Mouse (Mus musculus): ENCODE measurements around the gene Tmco1. TPM values are rescaled to one million over a fixed set of nuclear protein-coding genes. Genes with fewer than 3 reads are reported as not detected.

The Tmco1 gene
- polyA plus RNA-seq, 1 experiment = 172 TPM

- no peak overlapping the region for H3K27ac ChIP-seq (replicated peaks; ENCODE audit: low read depth, low read length)
- no peak overlapping the region for H3K4me3 ChIP-seq (ENCODE audit: insufficient read depth, low read depth, low read length)
- peaks cover 3% of the 10 kb centered on the region; the same call in 1 of the 2 replicates for H3K4me1 ChIP-seq (ENCODE audit: control insufficient read depth, insufficient read depth, insufficient read length, low read length)
These were observed 17.9 kb upstream of the Tmco1 start for GRCm38 (mm10) chr1:167290263-167290592.

- H3K27ac ChIP-seq (replicated peaks; ENCODE audit: low read depth, low read length) = no peak overlapping the region
- H3K4me3 ChIP-seq (ENCODE audit: insufficient read depth, low read depth, low read length) = no peak overlapping the region
- no peaks in the 10 kb centered on the region for H3K4me1 ChIP-seq (ENCODE audit: control insufficient read depth, insufficient read depth, insufficient read length, low read length)
These were observed 16.6 kb upstream of the Tmco1 start for GRCm38 (mm10) chr1:167291610-167292009.

GRCm38 (mm10) chr1:167292447-167292846 is 15.7 kb upstream of the Tmco1 start:
- Histone ChIP-seq H3K4me3 (ENCODE audit: insufficient read depth, low read depth, low read length) (no peak overlapping the region), H3K27ac (replicated peaks; ENCODE audit: low read depth, low read length) (no peak overlapping the region), H3K4me1 (ENCODE audit: control insufficient read depth, insufficient read depth, insufficient read length, low read length) (no peaks in the 10 kb centered on the region)

GRCm38 (mm10) chr1:167295679-167296402 is 12.3 kb upstream of the Tmco1 start:
- no peak overlapping the region for H3K4me3 ChIP-seq (ENCODE audit: insufficient read depth, low read depth, low read length)
- no peaks in the 10 kb centered on the region for H3K4me1 ChIP-seq (ENCODE audit: control insufficient read depth, insufficient read depth, insufficient read length, low read length)
- H3K27ac ChIP-seq (replicated peaks; ENCODE audit: low read depth, low read length) = no peak overlapping the region

- H3K4me3 ChIP-seq (ENCODE audit: insufficient read depth, low read depth, low read length) = no peak overlapping the region
- H3K4me1 ChIP-seq (ENCODE audit: control insufficient read depth, insufficient read depth, insufficient read length, low read length) = no peaks in the 10 kb centered on the region
- no peak overlapping the region for H3K27ac ChIP-seq (replicated peaks; ENCODE audit: low read depth, low read length)
These were observed 8.1 kb upstream of the Tmco1 start for GRCm38 (mm10) chr1:167300122-167300521.

GRCm38 (mm10) chr1:167305501-167306137 is 2.6 kb upstream of the Tmco1 start:
- H3K4me3 ChIP-seq (ENCODE audit: insufficient read depth, low read depth, low read length) = no peak overlapping the region

GRCm38 (mm10) chr1:167306451-167307240 is 1.5 kb upstream of the Tmco1 start:
- peaks cover 3% of the 10 kb centered on the region; the same call in 1 of the 2 replicates for H3K4me1 ChIP-seq (ENCODE audit: control insufficient read depth, insufficient read depth, insufficient read length, low read length)
- H3K4me3 ChIP-seq (ENCODE audit: insufficient read depth, low read depth, low read length) = no peak overlapping the region
- no peak overlapping the region for H3K27ac ChIP-seq (replicated peaks; ENCODE audit: low read depth, low read length)

More at GRCm38 (mm10) chr1:167305501-167306137, 2.6 kb upstream of the Tmco1 start:
- Histone ChIP-seq H3K4me1 (ENCODE audit: control insufficient read depth, insufficient read depth, insufficient read length, low read length) (peaks cover 3% of the 10 kb centered on the region; the same call in 1 of the 2 replicates), H3K27ac (replicated peaks; ENCODE audit: low read depth, low read length) (no peak overlapping the region)

- Histone ChIP-seq H3K4me1 (ENCODE audit: control insufficient read depth, insufficient read depth, insufficient read length, low read length) (peaks cover 3% of the 10 kb centered on the region; the same call in 1 of the 2 replicates), H3K27ac (replicated peaks; ENCODE audit: low read depth, low read length) (no peak overlapping the region), H3K4me3 (ENCODE audit: insufficient read depth, low read depth, low read length) (peak overlapping the region; percentile 99)
These were observed 504 bp upstream of the Tmco1 start for GRCm38 (mm10) chr1:167307674-167308073.

- H3K4me1 ChIP-seq (ENCODE audit: control insufficient read depth, insufficient read depth, insufficient read length, low read length) = peaks cover 3% of the 10 kb centered on the region; the same call in 1 of the 2 replicates
- no peak overlapping the region for H3K27ac ChIP-seq (replicated peaks; ENCODE audit: low read depth, low read length)
- no peak overlapping the region for H3K4me3 ChIP-seq (ENCODE audit: insufficient read depth, low read depth, low read length)
These were observed 4.2 kb downstream of the Tmco1 start for GRCm38 (mm10) chr1:167312367-167312766.

- Histone ChIP-seq H3K4me1 (ENCODE audit: control insufficient read depth, insufficient read depth, insufficient read length, low read length) (no peaks in the 10 kb centered on the region), H3K27ac (replicated peaks; ENCODE audit: low read depth, low read length) (no peak overlapping the region), H3K4me3 (ENCODE audit: insufficient read depth, low read depth, low read length) (no peak overlapping the region)
These were observed 5.0 kb downstream of the Tmco1 start for GRCm38 (mm10) chr1:167313220-167313619.

- no peak overlapping the region for H3K27ac ChIP-seq (replicated peaks; ENCODE audit: low read depth, low read length)
These were observed 13.5 kb downstream of the Tmco1 start for GRCm38 (mm10) chr1:167321691-167322090.

GRCm38 (mm10) chr1:167328776-167329175 is 20.6 kb downstream of the Tmco1 start:
- H3K4me3 ChIP-seq (ENCODE audit: insufficient read depth, low read depth, low read length) = no peak overlapping the region
- H3K27ac ChIP-seq (replicated peaks; ENCODE audit: low read depth, low read length) = no peak overlapping the region

More at GRCm38 (mm10) chr1:167321691-167322090, 13.5 kb downstream of the Tmco1 start:
- Histone ChIP-seq H3K4me3 (ENCODE audit: insufficient read depth, low read depth, low read length) (no peak overlapping the region), H3K4me1 (ENCODE audit: control insufficient read depth, insufficient read depth, insufficient read length, low read length) (no peaks in the 10 kb centered on the region)

GRCm38 (mm10) chr1:167331106-167331505 is 22.9 kb downstream of the Tmco1 start:
- H3K4me3 ChIP-seq (ENCODE audit: insufficient read depth, low read depth, low read length) = no peak overlapping the region
- H3K4me1 ChIP-seq (ENCODE audit: control insufficient read depth, insufficient read depth, insufficient read length, low read length) = no peaks in the 10 kb centered on the region
- peak overlapping the region; percentile 66 for H3K27ac ChIP-seq (replicated peaks; ENCODE audit: low read depth, low read length)

More at GRCm38 (mm10) chr1:167328776-167329175, 20.6 kb downstream of the Tmco1 start:
- H3K4me1 ChIP-seq (ENCODE audit: control insufficient read depth, insufficient read depth, insufficient read length, low read length) = no peaks in the 10 kb centered on the region

GRCm38 (mm10) chr1:167336398-167336797 is 28.2 kb downstream of the Tmco1 start:
- Histone ChIP-seq H3K4me3 (ENCODE audit: insufficient read depth, low read depth, low read length) (no peak overlapping the region), H3K4me1 (ENCODE audit: control insufficient read depth, insufficient read depth, insufficient read length, low read length) (no peaks in the 10 kb centered on the region), H3K27ac (replicated peaks; ENCODE audit: low read depth, low read length) (peak overlapping the region; percentile 49)

- Histone ChIP-seq H3K4me1 (ENCODE audit: control insufficient read depth, insufficient read depth, insufficient read length, low read length) (no peaks in the 10 kb centered on the region), H3K4me3 (ENCODE audit: insufficient read depth, low read depth, low read length) (no peak overlapping the region), H3K27ac (replicated peaks; ENCODE audit: low read depth, low read length) (no peak overlapping the region)
These were observed 29.4 kb downstream of the Tmco1 start for GRCm38 (mm10) chr1:167337463-167338095.
